Mouse (Mus musculus): ENCODE data around the gene Grap. TPM values are rescaled to one million over a fixed set of nuclear protein-coding genes. Genes with fewer than 3 reads are reported as not detected.

Gene Grap
- polyA plus RNA-seq, 1 experiment, result 119 TPM

GRCm38 (mm10) chr11:61699933-61700332 is 46.9 kb downstream of the Grap start:
- H3K4me1 ChIP-seq (replicated peaks; ENCODE audit: control insufficient read depth, insufficient read depth, low read length), result no peaks in the 10 kb centered on the region
- H3K27ac ChIP-seq (ENCODE audit: control insufficient read depth, insufficient read depth, low read length), result no peak overlapping the region
- 60% methylated on average over 4 of the region's 4 CpGs for WGBS
- DNase-seq, result no peak
- H3K27me3 ChIP-seq (ENCODE audit: control insufficient read depth, insufficient read depth, low read length), result no peaks in the 10 kb centered on the region
- no peak overlapping the region for H3K4me3 ChIP-seq (ENCODE audit: control insufficient read depth, insufficient read depth, low read length)
- TF ChIP-seq CTCF (IDR thresholded peaks at IDR 0.05; ENCODE audit: borderline replicate concordance, control insufficient read depth, extremely low read depth, insufficient read depth, low read length, poor library complexity) (no peak), POLR2A (IDR thresholded peaks at IDR 0.05; ENCODE audit: control insufficient read depth, extremely low read depth, insufficient read depth, low read length, poor library complexity) (no peak)
- H3K36me3 ChIP-seq (ENCODE audit: control insufficient read depth, insufficient read depth, low read length), result no peaks in the 10 kb centered on the region

DNA sequence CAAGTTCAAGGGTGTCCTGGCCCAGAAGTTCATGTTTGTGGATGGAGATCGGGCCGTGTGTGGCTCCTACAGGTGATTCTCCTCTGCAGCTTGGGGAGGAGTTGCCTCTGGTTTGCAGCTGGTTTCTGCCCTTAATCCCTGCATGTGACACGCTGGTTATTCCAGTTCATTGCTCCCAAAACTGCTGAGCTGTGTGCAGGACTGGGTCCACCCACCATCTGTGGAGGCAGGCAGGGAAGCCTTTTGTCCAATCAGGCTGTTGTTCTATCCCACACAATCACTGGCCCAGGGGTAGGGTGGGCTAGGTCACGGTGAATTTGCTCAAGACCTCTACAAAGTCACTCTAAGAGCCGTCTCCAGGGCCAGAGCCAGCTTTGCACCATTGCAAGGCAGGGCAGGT is 48.6 kb downstream of the Grap start:
- H3K4me3 ChIP-seq (ENCODE audit: control insufficient read depth, insufficient read depth, low read length), result no peak overlapping the region
- no peak overlapping the region for H3K27ac ChIP-seq (ENCODE audit: control insufficient read depth, insufficient read depth, low read length)
- no peaks in the 10 kb centered on the region for H3K36me3 ChIP-seq (ENCODE audit: control insufficient read depth, insufficient read depth, low read length)
- H3K27me3 ChIP-seq (ENCODE audit: control insufficient read depth, insufficient read depth, low read length), result no peaks in the 10 kb centered on the region
- no peak for DNase-seq
- WGBS, result 88% methylated on average over 5 of the region's 5 CpGs
- no peaks in the 10 kb centered on the region for H3K4me1 ChIP-seq (replicated peaks; ENCODE audit: control insufficient read depth, insufficient read depth, low read length)
- TF ChIP-seq POLR2A (IDR thresholded peaks at IDR 0.05; ENCODE audit: control insufficient read depth, extremely low read depth, insufficient read depth, low read length, poor library complexity) (no peak), CTCF (IDR thresholded peaks at IDR 0.05; ENCODE audit: borderline replicate concordance, control insufficient read depth, extremely low read depth, insufficient read depth, low read length, poor library complexity) (no peak)

DNA sequence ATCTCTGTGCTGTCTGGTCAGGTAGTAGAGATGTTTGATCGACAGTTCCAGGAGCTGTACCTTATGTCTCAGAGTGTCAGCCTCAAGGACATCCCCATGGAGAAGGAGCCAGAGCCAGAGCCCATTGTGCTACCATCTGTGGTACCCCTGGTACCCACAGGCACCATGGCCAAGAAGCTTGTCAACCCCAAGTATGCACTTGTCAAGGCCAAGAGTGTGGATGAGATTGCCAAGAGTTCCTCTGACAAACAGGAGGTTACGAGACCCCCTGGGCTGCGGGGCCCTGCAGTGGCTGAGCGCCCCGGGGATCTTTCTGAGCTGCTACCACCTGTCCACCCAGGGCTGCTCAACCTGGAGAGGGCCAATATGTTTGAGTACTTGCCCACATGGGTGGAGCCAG is 49.4 kb downstream of the Grap start:
- 97% methylated on average over 5 of the region's 5 CpGs for WGBS

DNA sequence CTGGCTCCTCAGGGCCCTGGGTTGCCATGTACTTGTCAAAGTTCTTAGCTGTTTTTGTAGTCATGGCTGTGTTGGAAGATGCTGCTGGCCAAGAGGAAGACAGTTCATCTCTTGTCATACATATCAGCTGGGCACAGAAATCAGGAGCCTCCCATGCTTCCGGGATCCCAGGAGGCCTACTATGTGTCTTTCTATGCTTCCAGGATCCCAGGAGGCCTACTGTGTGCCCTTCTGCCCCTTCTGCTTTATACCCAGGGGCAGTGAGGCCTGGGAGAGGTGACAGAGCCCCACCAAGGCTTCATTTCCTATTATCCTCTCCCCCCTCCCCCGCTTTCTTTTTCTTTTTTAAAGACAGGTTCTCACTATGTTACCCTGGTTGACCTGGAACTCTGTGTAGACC is 52.5 kb downstream of the Grap start:
- TF ChIP-seq CTCF (IDR thresholded peaks at IDR 0.05; ENCODE audit: borderline replicate concordance, control insufficient read depth, extremely low read depth, insufficient read depth, low read length, poor library complexity) (no peak), POLR2A (IDR thresholded peaks at IDR 0.05; ENCODE audit: control insufficient read depth, extremely low read depth, insufficient read depth, low read length, poor library complexity) (no peak)
- WGBS, result 100% methylated on average over 2 of the region's 2 CpGs
- Histone ChIP-seq H3K27ac (ENCODE audit: control insufficient read depth, insufficient read depth, low read length) (no peak overlapping the region), H3K27me3 (ENCODE audit: control insufficient read depth, insufficient read depth, low read length) (no peaks in the 10 kb centered on the region), H3K4me1 (replicated peaks; ENCODE audit: control insufficient read depth, insufficient read depth, low read length) (no peaks in the 10 kb centered on the region), H3K4me3 (ENCODE audit: control insufficient read depth, insufficient read depth, low read length) (no peak overlapping the region), H3K36me3 (ENCODE audit: control insufficient read depth, insufficient read depth, low read length) (no peaks in the 10 kb centered on the region)
- no peak for DNase-seq

More for the DNA sequence above, 49.4 kb downstream of the Grap start:
- Histone ChIP-seq H3K36me3 (ENCODE audit: control insufficient read depth, insufficient read depth, low read length) (no peaks in the 10 kb centered on the region), H3K27ac (ENCODE audit: control insufficient read depth, insufficient read depth, low read length) (no peak overlapping the region), H3K27me3 (ENCODE audit: control insufficient read depth, insufficient read depth, low read length) (no peaks in the 10 kb centered on the region), H3K4me3 (ENCODE audit: control insufficient read depth, insufficient read depth, low read length) (no peak overlapping the region), H3K4me1 (replicated peaks; ENCODE audit: control insufficient read depth, insufficient read depth, low read length) (no peaks in the 10 kb centered on the region)
- TF ChIP-seq CTCF (IDR thresholded peaks at IDR 0.05; ENCODE audit: borderline replicate concordance, control insufficient read depth, extremely low read depth, insufficient read depth, low read length, poor library complexity), result no peak
- no peak for TF ChIP-seq POLR2A (IDR thresholded peaks at IDR 0.05; ENCODE audit: control insufficient read depth, extremely low read depth, insufficient read depth, low read length, poor library complexity)
- DNase-seq, result no peak

DNA sequence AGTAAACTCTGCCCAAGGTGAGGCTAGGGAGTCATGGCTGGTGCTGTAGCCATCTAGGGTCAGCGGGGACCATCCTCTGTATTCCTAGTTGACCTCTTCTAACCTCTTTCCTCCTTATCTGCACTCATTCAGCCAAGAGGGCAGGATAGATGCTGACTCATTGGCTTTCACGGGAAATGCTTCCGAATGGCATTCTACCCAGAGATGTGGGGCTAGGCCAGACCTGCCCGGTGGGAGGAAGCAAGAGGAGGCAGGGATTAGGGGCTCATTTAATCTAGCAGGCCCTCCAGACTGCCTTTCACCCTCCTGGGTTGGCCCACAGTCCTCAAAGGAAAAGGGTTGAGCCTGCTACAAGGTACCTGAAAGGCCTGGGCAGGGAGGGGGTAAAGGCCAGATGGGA is 53.2 kb downstream of the Grap start:
- TF ChIP-seq POLR2A (IDR thresholded peaks at IDR 0.05; ENCODE audit: control insufficient read depth, extremely low read depth, insufficient read depth, low read length, poor library complexity) (no peak), CTCF (IDR thresholded peaks at IDR 0.05; ENCODE audit: borderline replicate concordance, control insufficient read depth, extremely low read depth, insufficient read depth, low read length, poor library complexity) (no peak)
- Histone ChIP-seq H3K4me3 (ENCODE audit: control insufficient read depth, insufficient read depth, low read length) (no peak overlapping the region), H3K27ac (ENCODE audit: control insufficient read depth, insufficient read depth, low read length) (no peak overlapping the region), H3K4me1 (replicated peaks; ENCODE audit: control insufficient read depth, insufficient read depth, low read length) (no peaks in the 10 kb centered on the region), H3K27me3 (ENCODE audit: control insufficient read depth, insufficient read depth, low read length) (no peaks in the 10 kb centered on the region), H3K36me3 (ENCODE audit: control insufficient read depth, insufficient read depth, low read length) (no peaks in the 10 kb centered on the region)
- WGBS, result 88% methylated on average over 4 of the region's 4 CpGs
- no peak for DNase-seq

DNA sequence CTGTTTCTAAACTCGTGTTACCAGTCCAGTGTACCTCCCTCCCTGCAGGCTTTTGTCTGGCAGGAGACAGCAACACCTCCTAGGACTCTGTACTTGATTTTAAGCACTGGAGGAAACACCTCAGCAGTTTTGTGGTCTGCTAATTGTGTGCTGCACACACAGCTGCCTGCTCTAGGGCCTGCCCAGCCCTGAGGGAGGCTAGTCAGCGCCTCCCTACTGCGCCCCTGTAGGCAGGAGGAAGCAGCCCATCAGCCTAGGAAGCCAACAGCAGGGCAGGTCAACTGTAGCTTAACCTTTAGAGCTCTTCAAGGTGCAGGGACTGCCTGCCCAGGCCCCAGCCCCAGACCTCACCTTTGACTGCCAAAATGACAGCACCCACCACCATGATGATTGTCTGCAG is 55.9 kb downstream of the Grap start:
- Histone ChIP-seq H3K4me1 (replicated peaks; ENCODE audit: control insufficient read depth, insufficient read depth, low read length) (no peaks in the 10 kb centered on the region), H3K27ac (ENCODE audit: control insufficient read depth, insufficient read depth, low read length) (no peak overlapping the region), H3K27me3 (ENCODE audit: control insufficient read depth, insufficient read depth, low read length) (no peaks in the 10 kb centered on the region), H3K4me3 (ENCODE audit: control insufficient read depth, insufficient read depth, low read length) (no peak overlapping the region), H3K36me3 (ENCODE audit: control insufficient read depth, insufficient read depth, low read length) (no peaks in the 10 kb centered on the region)
- 29% methylated on average over 3 of the region's 3 CpGs for WGBS
- TF ChIP-seq CTCF (IDR thresholded peaks at IDR 0.05; ENCODE audit: borderline replicate concordance, control insufficient read depth, extremely low read depth, insufficient read depth, low read length, poor library complexity) (no peak), POLR2A (IDR thresholded peaks at IDR 0.05; ENCODE audit: control insufficient read depth, extremely low read depth, insufficient read depth, low read length, poor library complexity) (no peak)
- no peak for DNase-seq

- Histone ChIP-seq H3K4me3 (ENCODE audit: control insufficient read depth, insufficient read depth, low read length) (no peak overlapping the region), H3K27me3 (ENCODE audit: control insufficient read depth, insufficient read depth, low read length) (no peaks in the 10 kb centered on the region), H3K27ac (ENCODE audit: control insufficient read depth, insufficient read depth, low read length) (no peak overlapping the region), H3K4me1 (replicated peaks; ENCODE audit: control insufficient read depth, insufficient read depth, low read length) (no peaks in the 10 kb centered on the region), H3K36me3 (ENCODE audit: control insufficient read depth, insufficient read depth, low read length) (no peaks in the 10 kb centered on the region)
- TF ChIP-seq CTCF (IDR thresholded peaks at IDR 0.05; ENCODE audit: borderline replicate concordance, control insufficient read depth, extremely low read depth, insufficient read depth, low read length, poor library complexity) (no peak), POLR2A (IDR thresholded peaks at IDR 0.05; ENCODE audit: control insufficient read depth, extremely low read depth, insufficient read depth, low read length, poor library complexity) (no peak)
- WGBS, result 77% methylated on average over 15 of the region's 15 CpGs
- DNase-seq, result no peak
These were observed 60.2 kb downstream of the Grap start for GRCm38 (mm10) chr11:61713157-61713855.
